Mouse (Mus musculus) neutrophil, adult 5-6 weeks (primary cell): ENCODE data around the gene Gm21149. TPM values are rescaled to one million over a fixed set of nuclear protein-coding genes. Genes with fewer than 3 reads are reported as not detected.
"Not testable (repeated sequence)": the region's sequence is repeated elsewhere in the genome, so short reads cannot be mapped to it uniquely, and the experiment has no call there.

ENCODE experiments used
- ATAC-seq: fragments of 151-379, 151-347 bp; 2 replicates; pipeline ENCODE4 v1.8.0; 2017; ENCODE audit warnings: mild to moderate bottlenecking, moderate TSS enrichment; ENCODE audit not compliant: insufficient number of reproducible peaks, poor library complexity, low FRiP score, severe bottlenecking; ENCODE audit errors: extremely low read depth
- total RNA-seq: library from RNA; stranded (forward); fragments of 200-1000 nt; gene quantifications from 2 replicates; pipeline ENCODE4 v1.2.3, GENCODE M21; 2017

The Gm21149 gene
- total RNA-seq, 1 experiment from 2014 or later: not detected

GRCm38 (mm10) chr5:15467768-15468167 is 8.6 kb downstream of the Gm21149 start:
- not testable (repeated sequence) for ATAC-seq

GRCm38 (mm10) chr5:15466218-15466617 is 10.1 kb downstream of the Gm21149 start:
- not testable (repeated sequence) for ATAC-seq

- not testable (repeated sequence) for ATAC-seq
Observed at GRCm38 (mm10) chr5:15463561-15463960, 12.8 kb downstream of the Gm21149 start.

GRCm38 (mm10) chr5:15461613-15462012 is 14.7 kb downstream of the Gm21149 start:
- not testable (repeated sequence) for ATAC-seq

- not testable (repeated sequence) for ATAC-seq
Observed at GRCm38 (mm10) chr5:15457865-15458571, 18.3 kb downstream of the Gm21149 start.

Other genes with a start within 250 kb of the Gm21149 start
- not detected in 2 replicates for gene Gm21190, start 52.7 kb upstream of the Gm21149 start, total RNA-seq
- not detected in 2 replicates for gene Gm21083, start 100.8 kb upstream of the Gm21149 start, total RNA-seq
- gene Speer4d, start 142.5 kb upstream of the Gm21149 start, total RNA-seq: not detected in 2 replicates
- gene 4930572O03Rik, start 180.5 kb upstream of the Gm21149 start, total RNA-seq: not detected in 2 replicates
- not detected in 2 replicates for gene Speer4c, start 237.7 kb upstream of the Gm21149 start, total RNA-seq